Mouse (Mus musculus) liver (tissue): ENCODE measurements at regions not wholly inside any gene's neighbourhood (a gene's known extent, or its start where the extent isn't known, plus 50 kb on each side); places are given as distances from the start of the nearest gene placed in this dataset.

Experiments
- DNase-seq: peaks from one replicate; pipeline ENCODE4 v3.0.0-alpha.2; 2020; ENCODE audit warnings: mixed read lengths

DNA sequence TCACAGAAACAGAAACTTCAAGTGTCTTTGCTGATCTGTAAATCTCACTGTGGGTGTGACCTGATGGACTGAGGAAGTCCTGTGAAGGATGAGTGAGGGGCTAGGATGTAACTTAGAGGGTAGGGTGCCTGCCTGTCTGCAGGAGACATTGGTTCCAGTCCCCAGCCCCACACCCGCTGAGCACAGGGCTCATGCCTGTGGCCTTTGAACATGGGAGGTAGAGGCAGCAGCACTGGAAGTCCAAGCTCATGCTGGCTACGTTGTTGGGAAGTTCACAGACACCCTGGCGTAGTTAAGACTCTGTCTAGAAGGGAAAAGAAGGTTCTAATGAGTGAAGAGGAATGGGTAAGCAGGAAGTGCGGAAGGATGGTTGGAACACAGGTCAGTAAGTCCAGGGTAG lies 59.7 kb upstream of the Tgm3 start:
- DNase-seq, result no peak

DNA sequence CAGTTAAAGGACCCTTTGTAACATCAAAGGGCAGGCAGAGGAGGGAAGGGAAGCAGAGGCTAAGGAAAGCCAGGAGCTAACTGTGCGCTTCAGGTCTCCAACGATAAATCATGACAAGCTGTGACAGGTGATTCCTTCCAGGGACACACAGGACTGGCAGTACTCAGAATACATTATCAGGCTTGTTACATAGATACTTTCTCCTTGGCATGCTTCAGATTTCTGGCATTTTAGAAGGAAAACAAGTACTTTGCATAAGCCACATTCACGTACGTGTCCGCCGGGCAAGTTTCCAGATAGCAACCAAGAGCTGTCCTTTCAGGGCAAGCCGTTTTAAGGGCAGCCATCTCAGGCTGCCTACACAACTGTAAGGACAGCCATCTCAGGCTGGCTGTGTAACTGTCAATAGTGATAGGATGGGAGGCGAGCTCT lies 56.9 kb upstream of the Tgm3 start:
- DNase-seq, result no peak

- DNase-seq, result no peak
These were observed 54.0 kb upstream of the Tgm3 start for GRCm38 (mm10) chr2:129958120-129958519.

- DNase-seq, result peak; percentile 6
These were observed 51.8 kb upstream of the Tgm3 start for GRCm38 (mm10) chr2:129960364-129960763.

DNA sequence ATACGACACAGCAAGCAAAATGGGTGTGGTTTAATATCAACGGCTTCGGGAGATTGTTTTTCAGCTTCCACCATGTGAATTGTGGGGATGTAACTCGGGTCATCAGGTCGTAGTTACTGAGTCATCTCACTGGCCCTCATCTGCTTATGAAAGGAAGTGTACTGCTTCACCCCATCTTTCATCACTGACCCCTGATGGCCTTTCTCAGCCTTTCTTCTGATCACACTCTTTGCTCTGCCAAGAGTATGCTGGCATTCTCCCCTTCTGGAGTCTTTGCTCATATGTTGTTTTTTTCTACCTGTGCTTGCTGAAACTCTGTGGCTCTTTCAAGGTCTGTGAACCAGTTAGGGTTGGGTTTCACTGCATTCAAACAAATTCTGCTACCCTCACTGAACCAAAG lies 50.6 kb upstream of the Tgm3 start:
- DNase-seq, result no peak
